Mouse (Mus musculus) G1E-ER4 (cell line): ENCODE measurements around the gene Haus3. TPM values are rescaled to one million over a fixed set of nuclear protein-coding genes. Genes with fewer than 3 reads are reported as not detected.

Experiments used
- GATA1 ChIP-seq: IDR thresholded peaks from one replicate; pipeline ENCODE4 v1.8.0; 2012; ENCODE audit warnings: low read length, inconsistent platforms
- polyA plus RNA-seq: library from polyadenylated mRNA; stranded (reverse); fragments of >175 nt; gene quantifications from 2 replicates; pipeline ENCODE4 v1.2.3, GENCODE M21; 2012

Haus3 gene
- 0.85 and 1.7 TPM in 2 replicates for polyA plus RNA-seq

DNA sequence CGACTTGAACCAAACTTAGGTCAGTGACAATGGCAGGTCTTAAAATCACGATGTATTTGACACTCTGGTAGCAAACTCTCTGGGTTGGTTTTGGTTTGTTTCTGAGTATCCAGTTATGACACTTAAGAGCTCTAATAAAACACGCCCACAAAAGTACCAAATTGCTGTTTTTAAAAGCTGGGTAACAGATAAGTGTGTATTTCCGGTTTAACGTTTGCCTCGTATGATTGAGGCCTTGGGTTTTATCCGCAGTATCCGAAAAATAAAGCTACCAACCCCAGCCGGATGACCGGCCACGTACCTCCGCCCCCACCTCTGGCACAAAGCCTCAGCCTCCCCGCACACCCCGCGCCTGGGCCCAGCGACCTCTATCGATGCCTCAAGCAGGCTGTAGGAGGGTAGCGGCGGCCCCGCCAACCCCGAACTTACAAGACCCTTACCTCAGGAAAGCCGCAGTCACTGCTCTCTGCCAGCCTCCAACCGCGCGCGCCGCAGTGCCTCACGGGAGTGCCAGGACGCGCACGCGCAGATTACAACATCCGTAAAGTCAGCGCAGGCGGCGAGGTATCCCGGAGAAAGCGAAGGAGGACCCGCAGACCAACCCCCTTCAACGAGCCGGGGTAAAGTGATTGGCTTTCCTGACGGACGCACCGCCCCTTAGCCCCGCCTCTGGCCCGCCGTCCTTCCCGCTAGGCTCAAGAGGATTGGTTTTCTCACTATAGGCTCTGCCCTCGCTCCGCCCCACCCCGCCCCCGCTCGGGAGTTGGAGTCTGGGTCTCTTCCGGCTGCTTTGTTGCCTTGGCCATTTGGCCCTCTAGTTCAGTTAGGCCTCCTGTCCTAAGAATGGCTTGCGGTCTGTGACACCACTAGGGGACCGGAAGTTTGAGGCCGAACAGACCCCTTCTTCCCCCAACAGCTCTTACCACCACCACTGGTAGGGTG, at the start of gene Haus3, which contains the start of gene Poln:
Gene Haus3, minus strand, starts transcription at position 578 of the 942 bp plus-strand sequence.
Gene Poln, minus strand, starts transcription at position 499 of the 942 bp plus-strand sequence.
- no peak for TF ChIP-seq GATA1

DNA sequence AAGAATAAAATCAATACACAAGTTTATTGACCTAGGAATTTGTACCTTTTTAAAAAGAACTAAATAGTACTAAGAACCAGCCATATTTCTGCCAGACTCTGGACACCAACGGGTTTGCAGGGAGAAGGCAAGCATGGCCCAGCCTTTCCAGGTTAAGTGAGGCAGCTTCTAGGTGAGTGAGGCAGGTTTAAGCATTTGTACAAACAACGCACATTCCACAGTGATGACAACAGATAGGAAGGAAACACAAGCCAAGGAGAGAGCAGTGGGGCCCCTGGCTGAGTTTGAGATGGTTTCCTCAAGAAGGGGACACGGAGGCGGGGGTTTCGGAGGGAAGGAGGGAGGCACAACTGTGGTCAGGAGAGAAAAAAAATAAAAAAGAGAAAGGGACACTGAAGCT, 49.3 kb upstream of the Haus3 start:
- TF ChIP-seq GATA1, result no peak

DNA sequence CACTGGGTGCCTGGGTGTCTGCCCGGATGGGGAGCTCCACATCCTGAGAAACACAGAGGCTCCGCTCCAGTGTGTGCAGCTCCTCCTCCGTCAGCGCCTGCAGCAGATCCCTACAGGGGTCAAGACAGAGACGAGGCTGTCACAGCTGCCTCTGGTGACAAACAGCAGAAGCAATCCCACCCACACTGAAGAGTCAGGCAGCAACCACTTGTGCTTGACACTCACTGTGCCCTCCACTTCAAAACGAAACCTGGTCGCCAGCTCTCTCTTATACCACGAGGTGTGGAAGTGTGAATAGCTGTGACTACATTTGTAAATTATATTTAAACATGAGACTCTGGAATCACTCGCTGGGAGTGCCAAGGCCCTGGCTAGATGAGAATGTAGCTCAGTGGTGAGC, 48.4 kb upstream of the Haus3 start:
- TF ChIP-seq GATA1, result no peak

DNA sequence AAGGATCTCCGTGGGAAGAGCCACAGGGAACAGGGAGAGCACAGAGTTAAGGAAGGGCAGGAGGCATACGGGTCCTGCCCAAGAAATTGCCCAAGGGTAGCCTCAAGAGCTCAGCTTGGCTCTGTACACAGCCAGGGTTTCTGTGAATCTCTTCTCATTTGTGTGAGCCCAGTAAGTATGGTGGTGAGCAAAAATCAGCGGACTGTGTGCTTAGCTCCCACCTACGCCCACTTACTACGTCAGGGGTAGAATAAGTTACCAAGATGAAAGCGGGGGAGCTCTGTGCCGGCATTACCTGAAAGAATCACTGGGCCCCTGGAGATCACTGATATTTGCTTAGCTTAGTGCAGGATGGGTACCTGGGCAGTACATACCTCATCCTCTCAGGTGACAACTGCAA, 46.7 kb upstream of the Haus3 start:
- TF ChIP-seq GATA1, result no peak

DNA sequence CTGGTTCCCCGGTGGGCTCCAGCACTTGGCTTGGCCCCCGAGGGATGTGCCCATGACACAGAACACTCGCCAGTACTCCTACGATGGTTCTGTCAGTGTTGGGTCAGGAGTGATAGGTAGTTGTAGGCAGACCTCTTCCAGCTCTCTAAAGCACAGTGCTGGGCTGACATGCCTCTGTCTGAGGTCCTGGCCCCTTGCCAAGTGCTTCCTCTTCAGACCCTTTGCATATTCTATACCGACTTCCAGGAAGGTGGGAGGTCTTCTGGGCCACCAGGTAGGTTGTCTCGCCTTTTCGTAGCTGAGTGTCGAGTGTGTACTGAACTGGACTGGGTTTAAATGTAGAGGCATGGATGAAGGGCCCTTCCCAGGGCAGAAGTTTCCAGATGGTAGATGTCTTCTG, 44.3 kb upstream of the Haus3 start:
- TF ChIP-seq GATA1, result no peak

DNA sequence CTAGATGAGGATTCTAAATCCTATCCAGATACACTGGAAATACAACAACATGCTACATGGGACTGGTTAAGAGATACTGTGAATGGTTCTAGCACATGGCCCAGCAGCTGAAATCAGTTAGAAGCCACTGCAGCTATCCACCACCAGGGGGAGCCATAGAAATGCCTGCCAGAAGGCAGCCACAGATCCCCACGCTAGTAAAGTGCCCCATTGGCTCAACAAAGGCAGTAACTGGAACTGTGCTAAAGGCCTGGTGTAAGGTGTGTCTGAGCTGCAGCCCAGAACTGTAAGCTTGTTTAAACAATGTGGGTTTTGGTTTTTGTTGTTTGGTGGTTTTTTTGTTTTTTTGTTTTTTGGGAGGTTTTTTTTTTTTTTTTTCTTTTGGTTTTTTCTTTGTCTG, 41.0 kb upstream of the Haus3 start:
- no peak for TF ChIP-seq GATA1

- TF ChIP-seq GATA1, result no peak
These were observed 38.2 kb upstream of the Haus3 start for GRCm38 (mm10) chr5:34207503-34207902.

GRCm38 (mm10) chr5:34205788-34206187, 36.5 kb upstream of the Haus3 start:
- no peak for TF ChIP-seq GATA1

DNA sequence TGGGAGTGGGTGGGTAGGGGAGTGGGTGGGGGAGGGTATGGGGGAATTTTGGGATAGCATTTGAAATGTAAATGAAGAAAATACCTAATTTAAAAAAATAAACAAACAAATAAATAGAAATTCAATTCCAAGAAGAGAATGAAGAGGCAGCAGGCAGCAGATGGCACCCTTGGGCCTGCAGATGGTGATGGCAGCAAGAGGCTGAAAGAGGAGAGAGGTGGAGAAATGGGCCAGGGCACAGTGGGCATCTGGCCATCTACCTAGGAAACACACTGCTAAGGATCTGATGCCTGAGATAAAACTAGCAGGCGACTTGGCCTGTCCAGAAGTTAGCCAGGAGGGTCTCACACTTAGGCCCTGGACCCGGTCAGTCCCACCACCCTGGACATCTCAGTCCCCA, 35.6 kb upstream of the Haus3 start:
- TF ChIP-seq GATA1, result no peak

DNA sequence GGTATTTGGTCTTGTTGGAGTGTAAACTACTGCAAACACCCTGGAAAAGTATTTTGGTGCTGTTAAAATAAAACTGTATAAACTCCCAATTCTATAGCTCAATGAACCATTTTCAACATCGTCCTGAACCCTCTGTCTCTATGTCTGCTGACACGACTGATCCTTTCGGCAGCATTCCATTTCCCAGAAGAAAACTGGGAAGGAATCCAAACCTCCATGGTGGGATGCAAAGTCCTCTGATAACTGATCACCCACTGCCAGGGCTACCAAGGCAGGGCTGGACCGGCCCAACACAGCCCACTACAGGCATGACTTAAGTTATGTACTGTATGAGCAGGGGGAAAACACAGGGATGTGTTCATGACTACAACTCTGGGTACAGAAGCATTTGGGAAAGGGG, 32.7 kb upstream of the Haus3 start:
- TF ChIP-seq GATA1, result no peak

DNA sequence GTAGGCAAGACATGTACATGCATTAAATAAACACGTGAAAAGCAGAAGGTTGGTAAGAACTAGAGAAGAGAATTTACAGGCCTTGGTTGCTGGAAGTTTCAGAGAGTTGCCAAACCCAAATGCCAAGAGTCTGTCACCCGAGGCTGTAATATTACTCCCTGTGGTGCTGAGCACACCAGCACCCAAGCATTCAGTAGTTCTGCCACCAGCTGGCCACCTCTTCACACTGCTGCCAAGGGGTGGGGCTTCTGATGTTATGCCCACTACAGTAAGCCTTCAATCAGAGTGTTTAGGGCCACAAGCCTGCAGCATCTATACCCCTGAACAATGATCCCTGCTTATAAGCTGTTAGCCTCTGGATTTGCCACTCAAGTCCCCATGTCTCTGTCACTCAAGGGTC, 32.1 kb upstream of the Haus3 start:
- TF ChIP-seq GATA1, result no peak

GRCm38 (mm10) chr5:34198615-34199014, 29.3 kb upstream of the Haus3 start:
- TF ChIP-seq GATA1, result no peak

DNA sequence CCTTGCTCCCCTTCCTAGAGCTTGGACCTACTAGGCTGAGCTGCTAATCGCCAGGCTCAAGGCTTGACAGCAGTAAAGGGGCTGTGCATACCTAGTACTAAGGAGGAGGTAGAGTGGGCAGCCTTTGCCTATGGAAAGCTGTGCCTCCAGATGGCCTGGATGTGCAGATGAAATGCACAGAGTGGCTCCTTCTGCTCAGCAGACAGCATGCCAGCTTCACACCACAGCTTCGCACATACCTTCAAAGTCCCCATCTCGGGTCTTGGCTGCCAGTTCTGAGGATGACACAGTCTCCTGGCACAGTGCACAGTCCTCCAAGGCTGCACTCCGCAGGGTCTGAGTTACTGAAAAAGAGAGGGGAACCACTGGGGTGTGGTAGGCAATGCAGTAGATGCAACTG, 27.9 kb upstream of the Haus3 start:
- TF ChIP-seq GATA1, result no peak

- no peak for TF ChIP-seq GATA1
These were observed 27.1 kb upstream of the Haus3 start for GRCm38 (mm10) chr5:34196423-34196822.

GRCm38 (mm10) chr5:34195786-34196185, 26.5 kb upstream of the Haus3 start:
- no peak for TF ChIP-seq GATA1

DNA sequence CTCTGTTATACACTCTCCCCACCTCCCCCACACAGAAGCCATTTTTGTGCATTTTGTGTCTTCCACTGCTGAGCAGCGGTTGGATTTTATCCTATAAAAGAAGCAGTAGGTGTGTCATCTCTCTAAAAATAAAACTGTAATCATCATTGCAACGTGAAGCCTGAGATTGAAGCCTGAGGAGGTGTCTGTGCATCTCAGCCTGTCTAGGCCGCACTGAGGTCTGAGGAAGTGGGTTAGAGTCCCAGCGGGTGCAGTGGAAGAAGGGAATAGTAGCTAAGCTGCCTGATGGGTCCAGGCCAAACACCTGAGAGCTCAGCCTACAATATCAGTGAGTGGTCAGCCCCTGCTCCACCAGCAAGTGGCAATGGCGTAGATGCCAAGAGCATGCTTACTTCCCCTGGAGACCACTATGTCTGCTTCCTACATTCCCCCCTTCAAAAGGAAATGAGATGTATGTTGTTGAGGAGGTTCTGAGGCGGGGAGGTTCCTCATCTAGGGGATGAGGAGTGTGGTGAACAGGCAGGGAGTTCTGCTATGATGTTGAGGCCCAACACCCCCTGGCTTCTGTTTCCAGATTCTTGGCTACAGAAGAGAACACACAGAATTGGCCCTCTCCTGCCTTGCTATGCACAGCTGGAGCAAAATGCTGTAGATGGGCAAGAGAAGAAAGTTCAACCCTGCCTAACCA, 25.8 kb upstream of the Haus3 start:
- TF ChIP-seq GATA1, result no peak

DNA sequence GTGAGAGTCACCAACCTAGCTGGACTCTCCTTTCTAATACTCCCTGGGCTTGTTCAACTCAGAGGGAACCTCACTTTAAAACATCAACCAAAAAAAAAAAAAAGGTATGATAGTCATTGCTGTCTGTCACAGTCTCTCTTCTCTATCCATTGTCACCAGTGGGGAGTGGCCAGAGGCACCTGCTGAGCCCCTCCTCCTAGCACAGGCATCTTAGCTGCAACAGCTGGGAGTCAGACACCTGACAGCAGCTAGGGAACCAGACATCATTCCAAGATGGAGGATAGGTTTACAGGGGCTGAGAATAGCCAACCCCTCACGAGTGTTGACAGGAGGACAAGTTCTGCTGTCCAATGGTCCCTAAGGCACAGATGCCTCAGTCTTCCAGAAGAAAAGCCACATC, 25.1 kb upstream of the Haus3 start:
- TF ChIP-seq GATA1, result no peak

- TF ChIP-seq GATA1, result no peak
These were observed 22.5 kb upstream of the Haus3 start for GRCm38 (mm10) chr5:34191843-34192242.
